Mouse (Mus musculus): Measurements from ENCODE around the gene P2ry13.

GRCm38 (mm10) chr3:59212404-59212803, 1.7 kb upstream of the P2ry13 start:
- TF ChIP-seq CTCF (IDR thresholded peaks at IDR 0.05) (no peak), EP300 (IDR thresholded peaks at IDR 0.05) (peak; percentile 27; the same call in 1 of the 2 replicates)
